Mouse (Mus musculus) intestine, embryonic 16.5 days (tissue): Measurements from ENCODE around the gene Zfp420. TPM values are rescaled to one million over a fixed set of nuclear protein-coding genes. Genes with fewer than 3 reads are reported as not detected.

ENCODE experiments used
- microRNA-seq: library from miRNA; unstranded; fragments of <30 nt; microRNA quantifications from one replicate; pipeline ENCODE4, GENCODE M21; 2016
- polyA plus RNA-seq: library from polyadenylated mRNA; unstranded; fragments of >200 nt; fragmentation: Nextera tagmentation; extraction: Ambion mirVana; gene quantifications from 2 replicates; pipeline ENCODE4 v1.2.1, GENCODE M21; 2015

The Zfp420 gene
- polyA plus RNA-seq, 1 experiment from 2014 or later: 4.3 TPM

Small RNA genes within 50 kb of the gene (microRNA-seq; reads per million reads assigned to microRNA genes)
- gene Mir7668: not detected

Other genes with a start within 250 kb of the Zfp420 start
- not detected in 2 replicates for gene Catsperg2, start 132.9 kb upstream of the Zfp420 start, polyA plus RNA-seq
- gene Zfp84, start 91.4 kb upstream of the Zfp420 start, polyA plus RNA-seq: 8.0 and 8.1 TPM in 2 replicates
- 2.8 and 3.7 TPM in 2 replicates for gene Zfp30, start 76.0 kb upstream of the Zfp420 start, polyA plus RNA-seq
- gene Zfp790, start 43.9 kb upstream of the Zfp420 start, polyA plus RNA-seq: 10.0 and 11.1 TPM in 2 replicates
- 2.7 and 3.2 TPM in 2 replicates for gene Zfp940, start 6.3 kb upstream of the Zfp420 start, polyA plus RNA-seq
- gene Zfp27, start 46.6 kb downstream of the Zfp420 start, polyA plus RNA-seq: 6.6 and 7.1 TPM in 2 replicates
- 2.7 TPM in 2 replicates for gene Zfp383, start 48.2 kb downstream of the Zfp420 start, polyA plus RNA-seq
- gene Zfp74, start 94.1 kb downstream of the Zfp420 start, polyA plus RNA-seq: 5.4 and 6.4 TPM in 2 replicates
- gene Zfp568, start 124.0 kb downstream of the Zfp420 start, polyA plus RNA-seq: 9.1 and 11.6 TPM in 2 replicates
- 2.0 and 2.2 TPM in 2 replicates for gene Zfp14, start 191.4 kb downstream of the Zfp420 start, polyA plus RNA-seq
- 4.2 and 4.4 TPM in 2 replicates for gene Zfp82, start 212.9 kb downstream of the Zfp420 start, polyA plus RNA-seq
- gene Gm26920, start 230.4 kb downstream of the Zfp420 start, polyA plus RNA-seq: 0.62 TPM in 1 of 2 replicates, not detected in the other
- gene Zfp566, start 230.5 kb downstream of the Zfp420 start, polyA plus RNA-seq: 4.3 and 5.3 TPM in 2 replicates
- gene Zfp260, start 234.8 kb downstream of the Zfp420 start, polyA plus RNA-seq: 60.8 and 61.0 TPM in 2 replicates